Mouse (Mus musculus): Measurements from ENCODE around the gene AU041133. TPM values are rescaled to one million over a fixed set of nuclear protein-coding genes. Genes with fewer than 3 reads are reported as not detected.
"Not testable (repeated sequence)": the region's sequence is repeated elsewhere in the genome, so short reads cannot be mapped to it uniquely, and the experiment has no call there.

AU041133 gene
- 1.2 TPM in 2 replicates for polyA plus RNA-seq (2015; fragmentation: Nextera tagmentation; extraction: Ambion mirVana)

DNA sequence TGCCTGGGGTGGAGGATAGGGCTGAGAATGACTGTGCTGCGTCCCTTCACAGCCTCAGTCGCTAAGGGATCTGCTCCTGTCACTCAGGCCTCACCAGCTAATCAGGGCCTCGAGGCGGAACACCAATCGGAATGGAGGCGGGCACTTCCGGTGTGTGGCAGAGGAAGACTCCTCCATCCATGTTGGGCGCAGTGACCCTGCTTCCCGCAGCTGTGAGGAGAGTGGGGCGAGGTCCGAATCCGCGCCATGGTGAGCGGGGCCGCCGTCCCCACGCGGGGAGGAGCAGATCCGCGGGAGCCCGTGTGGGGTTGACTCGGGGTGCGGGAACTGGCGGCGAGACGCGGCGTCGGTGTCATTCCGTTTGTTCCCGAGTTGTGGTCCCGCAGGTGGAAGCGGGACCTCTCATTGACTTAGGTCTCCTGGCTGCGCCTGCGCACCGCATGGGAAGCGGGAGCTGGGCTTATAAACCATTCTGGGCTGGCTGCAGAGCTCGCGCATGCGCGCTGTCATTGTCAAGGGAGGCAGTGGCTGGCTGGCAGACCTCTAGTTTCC lies at the start of gene AU041133:
TSS of gene AU041133 (plus strand) at position 164 of the 552 bp plus-strand sequence.
- Histone ChIP-seq H3K9ac (peak within 1 kb of the TSS; percentile 69), H3K9me3 (replicated peaks) (peaks cover 11% of the 10 kb centered on the region; the same call in 1 of the 2 replicates), H3K36me3 (peaks cover 9% of the 10 kb centered on the region; the same call in 1 of the 2 replicates), H3K4me1 (replicated peaks) (0 out of 2 replicates have a peak, but pooled peaks cover 5% of the 10 kb centered on the region), H3K27ac (peak within 1 kb of the TSS; percentile 43; the same call in 1 of the 2 replicates), H3K4me3 (replicated peaks) (peak within 1 kb of the TSS; percentile 71), H3K27me3 (no peaks in the 10 kb centered on the region), H3K4me2 (peak within 1 kb of the TSS; percentile 72)
- 1% methylated on average over 41 of the region's 41 CpGs for WGBS (ENCODE audit: insufficient replicate concordance)
- peak; percentile 99 for ATAC-seq (ENCODE audit: low read depth)
- peak; percentile 76 for DNase-seq

DNA sequence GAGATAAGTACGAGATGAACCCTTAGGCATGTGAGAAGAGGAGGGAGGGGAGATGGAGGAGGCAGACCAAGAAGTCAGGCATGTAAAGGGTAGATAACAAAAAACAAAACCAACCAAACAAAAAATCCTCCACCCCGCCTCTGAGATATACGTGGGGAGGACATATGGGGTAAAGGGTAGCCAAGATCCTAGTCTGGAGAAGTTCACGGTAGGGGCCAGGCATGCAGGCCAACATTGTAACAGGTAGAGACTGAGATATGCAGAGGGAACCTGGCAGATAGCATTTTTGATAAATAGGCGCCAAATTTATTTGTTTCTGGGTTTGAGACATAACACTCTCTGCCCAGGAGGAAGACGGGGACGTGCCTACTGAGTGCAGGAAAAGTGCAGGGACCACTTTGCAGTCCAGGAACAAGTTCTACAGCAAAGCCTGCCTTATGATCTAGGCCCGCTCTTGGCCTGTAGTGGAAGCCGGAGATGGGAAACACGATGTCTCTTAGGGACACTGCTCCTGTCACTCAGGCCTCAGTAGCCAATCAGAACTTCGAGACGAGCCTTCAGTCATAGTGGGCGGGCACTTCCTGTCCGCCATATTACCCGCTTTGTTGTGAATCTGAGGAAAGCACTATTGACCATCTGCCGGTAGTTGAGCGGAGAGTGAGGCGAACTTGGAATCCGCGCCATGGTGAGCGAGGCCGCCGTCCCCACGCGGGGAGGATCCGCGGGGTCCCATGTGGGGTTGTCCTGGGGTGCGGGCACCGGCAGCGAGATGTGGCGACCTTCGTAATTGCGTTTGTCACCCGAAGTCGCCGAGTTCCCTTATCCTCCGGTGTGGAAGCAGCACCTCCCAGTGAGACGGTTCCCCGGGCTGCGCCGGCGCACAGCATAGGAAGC lies 44.8 kb upstream of the AU041133 start, which contains the start of gene BC024063:
TSS of gene BC024063 (plus strand) at position 626 of the 894 bp plus-strand sequence.
- Histone ChIP-seq H3K4me3 (replicated peaks) (peak within 1 kb of the TSS; percentile 60), H3K4me2 (peak within 1 kb of the TSS; percentile 59), H3K9ac (peak within 1 kb of the TSS; percentile 52; the same call in 1 of the 2 replicates)
- DNase-seq (peak; percentile 69), ATAC-seq (ENCODE audit: low read depth) (peak; percentile 95)
- not testable (repeated sequence) for H3K9me3 ChIP-seq (replicated peaks); H3K36me3 ChIP-seq; H3K27ac ChIP-seq; H3K27me3 ChIP-seq; H3K4me1 ChIP-seq (replicated peaks)
- WGBS (ENCODE audit: insufficient replicate concordance): 11% methylated on average over 42 of the region's 42 CpGs

DNA sequence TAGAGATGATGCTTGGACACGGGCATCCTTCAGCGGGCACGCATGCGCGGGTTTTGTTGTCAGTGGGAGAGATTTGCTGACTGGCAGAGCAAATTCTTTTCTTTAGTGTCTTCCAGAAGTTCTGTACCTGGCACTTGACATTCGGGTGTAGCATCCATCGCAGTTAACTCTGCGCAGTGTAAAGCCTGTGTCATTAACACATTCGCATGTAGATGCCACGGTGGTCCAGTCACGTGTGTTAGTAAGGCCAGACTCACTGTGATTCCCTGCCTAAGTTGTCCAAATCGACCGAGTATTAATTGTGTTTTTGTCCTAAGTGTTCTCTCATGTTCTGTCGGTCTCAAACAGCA lies 44.2 kb upstream of the AU041133 start:
- H3K27ac ChIP-seq; H3K9me3 ChIP-seq (replicated peaks); ATAC-seq (ENCODE audit: low read depth); H3K36me3 ChIP-seq; H3K27me3 ChIP-seq; DNase-seq; H3K9ac ChIP-seq; H3K4me1 ChIP-seq (replicated peaks): not testable (repeated sequence)
- 16% methylated on average over 14 of the region's 14 CpGs for WGBS (ENCODE audit: insufficient replicate concordance)
- peak overlapping the region; percentile 59 for H3K4me2 ChIP-seq
- H3K4me3 ChIP-seq (replicated peaks): peak overlapping the region; percentile 60

DNA sequence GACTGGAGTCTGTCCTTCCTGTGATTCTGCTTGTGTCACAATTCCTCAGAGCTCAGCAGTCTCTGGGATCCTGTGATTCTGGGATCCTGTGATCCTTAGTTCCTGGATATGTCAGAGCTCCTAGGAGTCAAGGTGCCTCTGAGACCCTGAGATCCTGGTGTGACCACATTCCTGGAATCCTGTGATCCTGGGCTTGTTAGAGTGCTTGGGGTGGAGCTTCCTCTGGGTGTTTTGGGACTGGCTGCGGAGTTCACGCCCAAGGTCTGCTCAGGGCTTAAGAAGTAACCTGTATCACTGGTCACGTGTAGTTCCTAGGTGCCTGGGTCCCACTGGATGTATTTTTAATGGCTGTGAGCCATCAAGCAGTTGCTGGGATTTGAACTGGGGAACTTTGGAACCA lies 10.6 kb upstream of the AU041133 start:
- Histone ChIP-seq H3K4me1 (replicated peaks) (no peaks in the 10 kb centered on the region), H3K27me3 (no peaks in the 10 kb centered on the region), H3K4me2 (no peak overlapping the region), H3K27ac (no peak overlapping the region), H3K4me3 (replicated peaks) (no peak overlapping the region), H3K36me3 (no peaks in the 10 kb centered on the region), H3K9ac (no peak overlapping the region), H3K9me3 (replicated peaks) (peaks cover 19% of the 10 kb centered on the region)
- 63% methylated on average over 3 of the region's 3 CpGs for WGBS (ENCODE audit: insufficient replicate concordance)
- ATAC-seq (ENCODE audit: low read depth): no peak
- no peak for DNase-seq

DNA sequence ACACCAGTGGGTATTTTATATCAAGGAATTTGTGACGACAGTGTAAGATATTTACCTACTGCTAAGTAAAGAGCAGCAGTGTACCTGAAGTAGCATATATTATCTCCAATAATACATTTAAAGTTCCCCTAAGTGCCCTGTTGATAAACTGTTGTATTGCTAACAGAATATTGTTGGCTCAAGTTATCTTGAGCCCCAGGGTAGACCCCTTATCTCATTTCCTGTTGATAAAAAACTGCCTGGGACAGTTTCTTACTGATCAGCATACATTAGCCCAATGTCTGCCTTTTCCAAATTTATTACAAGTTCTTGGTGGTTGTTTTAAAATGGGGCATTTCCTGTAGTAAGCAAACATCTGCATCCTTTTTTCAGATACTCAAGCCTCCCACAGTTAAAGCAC lies 17.5 kb downstream of the AU041133 start:
- Histone ChIP-seq H3K27ac (no peak overlapping the region), H3K9me3 (replicated peaks) (peaks cover 15% of the 10 kb centered on the region), H3K9ac (no peak overlapping the region), H3K4me2 (no peak overlapping the region), H3K4me1 (replicated peaks) (no peaks in the 10 kb centered on the region), H3K36me3 (peaks cover 45% of the 10 kb centered on the region), H3K27me3 (no peaks in the 10 kb centered on the region), H3K4me3 (replicated peaks) (no peak overlapping the region)
- 55% methylated on average over 1 of the region's 1 CpGs for WGBS (ENCODE audit: insufficient replicate concordance)
- ATAC-seq (ENCODE audit: low read depth): no peak
- DNase-seq: no peak

DNA sequence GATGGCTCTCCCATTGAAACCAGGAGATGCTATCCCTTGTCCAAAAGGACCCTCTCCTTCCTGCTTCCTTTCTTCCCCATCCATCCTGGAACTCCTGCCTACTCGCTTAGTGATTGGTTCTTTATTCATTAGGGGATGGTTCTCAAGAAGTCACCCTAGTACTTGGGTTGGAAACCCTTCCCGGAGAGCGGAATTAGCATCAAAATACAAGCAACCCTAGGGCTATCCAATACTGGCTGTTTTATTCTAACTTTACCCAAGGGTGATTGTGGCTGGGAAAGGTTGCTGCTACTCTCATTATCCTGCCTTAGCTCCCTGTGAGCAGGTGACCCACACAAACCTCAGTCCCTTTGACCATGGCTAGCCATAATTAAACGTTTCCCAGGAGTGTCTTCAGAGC lies 19.8 kb downstream of the AU041133 start:
- whole genome bisulfite sequencing (ENCODE audit: insufficient replicate concordance): 62% methylated on average over 4 of the region's 4 CpGs
- H3K9me3 ChIP-seq (replicated peaks): peaks cover 27% of the 10 kb centered on the region

DNA sequence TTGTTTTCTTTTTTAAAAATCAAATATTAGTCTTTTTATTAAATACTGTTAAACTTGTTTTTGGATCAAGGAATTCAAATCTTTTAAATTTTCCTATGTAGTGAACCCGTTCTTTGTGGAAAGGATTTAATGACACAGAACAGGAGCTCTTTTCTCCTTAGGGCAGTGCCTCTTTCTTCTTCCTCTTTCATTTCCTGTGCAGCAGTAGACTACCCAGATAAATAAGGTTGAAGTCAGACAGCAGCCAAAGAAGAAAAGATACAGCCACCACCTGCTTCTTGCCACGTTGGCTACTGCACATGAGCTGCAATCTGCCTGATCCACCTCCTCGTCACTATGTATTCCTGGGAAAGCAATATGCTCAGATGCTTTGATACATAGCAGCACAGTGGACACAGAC lies 40.0 kb downstream of the AU041133 start:
- H3K9me3 ChIP-seq (replicated peaks): no peaks in the 10 kb centered on the region
- no peaks in the 10 kb centered on the region for H3K36me3 ChIP-seq
- no peak overlapping the region for H3K9ac ChIP-seq
- H3K27ac ChIP-seq: no peak overlapping the region
- WGBS (ENCODE audit: insufficient replicate concordance): 48% methylated on average over 3 of the region's 3 CpGs
- no peaks in the 10 kb centered on the region for H3K27me3 ChIP-seq
- H3K4me1 ChIP-seq (replicated peaks): no peaks in the 10 kb centered on the region
- DNase-seq: no peak
- H3K4me3 ChIP-seq (replicated peaks): no peak overlapping the region
- no peak for ATAC-seq (ENCODE audit: low read depth)
- H3K4me2 ChIP-seq: no peak overlapping the region

More for the DNA sequence above, 19.8 kb downstream of the AU041133 start:
- DNase-seq (no peak), ATAC-seq (ENCODE audit: low read depth) (no peak)
- Histone ChIP-seq H3K4me1 (replicated peaks) (no peaks in the 10 kb centered on the region), H3K27ac (no peak overlapping the region), H3K4me2 (no peak overlapping the region), H3K27me3 (no peaks in the 10 kb centered on the region), H3K4me3 (replicated peaks) (no peak overlapping the region), H3K36me3 (peaks cover 61% of the 10 kb centered on the region), H3K9ac (no peak overlapping the region)

DNA sequence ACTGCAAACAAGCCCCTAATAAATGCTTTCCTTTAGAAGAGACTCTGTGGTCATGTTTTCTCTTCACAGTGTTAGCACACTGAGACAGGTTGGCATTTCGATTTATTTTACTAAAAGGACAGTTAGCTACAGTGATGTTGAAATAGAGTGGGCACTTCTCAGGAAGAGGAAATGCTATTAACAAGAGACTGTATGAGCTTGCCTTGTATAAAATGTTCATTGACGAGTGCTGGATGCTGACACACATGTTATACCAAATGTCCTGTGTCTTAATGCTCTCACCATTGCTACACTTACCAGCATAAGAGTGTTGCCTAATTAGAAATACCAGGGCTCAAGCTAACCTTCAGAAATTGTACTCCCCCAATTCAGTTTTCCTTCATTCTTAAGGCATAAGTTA lies 42.0 kb downstream of the AU041133 start:
- Histone ChIP-seq H3K27me3 (no peaks in the 10 kb centered on the region), H3K9ac (no peak overlapping the region), H3K36me3 (no peaks in the 10 kb centered on the region), H3K4me1 (replicated peaks) (no peaks in the 10 kb centered on the region), H3K4me2 (no peak overlapping the region), H3K27ac (no peak overlapping the region), H3K4me3 (replicated peaks) (no peak overlapping the region), H3K9me3 (replicated peaks) (no peaks in the 10 kb centered on the region)
- ATAC-seq (ENCODE audit: low read depth): no peak
- WGBS (ENCODE audit: insufficient replicate concordance): 45% methylated on average over 2 of the region's 2 CpGs
- DNase-seq: no peak

DNA sequence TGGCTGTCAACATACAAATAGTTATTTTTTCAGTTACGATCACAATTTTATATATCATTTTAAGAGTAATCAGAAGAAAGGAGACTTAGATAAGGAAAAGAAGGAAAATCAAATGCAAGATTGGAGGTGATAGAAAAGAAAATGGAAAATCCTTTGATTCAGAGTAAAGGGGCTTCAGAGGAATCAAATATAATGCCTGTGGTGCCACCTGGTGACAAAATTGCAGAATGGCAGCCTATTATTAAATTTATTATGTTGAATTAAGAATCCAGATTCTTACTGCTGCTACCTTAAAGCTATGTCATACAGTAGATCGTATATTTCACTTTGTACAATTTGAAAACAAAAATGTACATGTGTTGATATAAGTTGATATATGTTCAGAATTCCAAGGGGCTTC lies 43.0 kb downstream of the AU041133 start:
- no peaks in the 10 kb centered on the region for H3K27me3 ChIP-seq
- H3K36me3 ChIP-seq: no peaks in the 10 kb centered on the region
- no peak overlapping the region for H3K9ac ChIP-seq
- H3K4me2 ChIP-seq: no peak overlapping the region
- no peak for ATAC-seq (ENCODE audit: low read depth)
- DNase-seq: no peak
- 30% methylated on average over 2 of the region's 2 CpGs for WGBS (ENCODE audit: insufficient replicate concordance)
- H3K4me3 ChIP-seq (replicated peaks): no peak overlapping the region
- no peaks in the 10 kb centered on the region for H3K4me1 ChIP-seq (replicated peaks)
- no peak overlapping the region for H3K27ac ChIP-seq
- no peaks in the 10 kb centered on the region for H3K9me3 ChIP-seq (replicated peaks)

DNA sequence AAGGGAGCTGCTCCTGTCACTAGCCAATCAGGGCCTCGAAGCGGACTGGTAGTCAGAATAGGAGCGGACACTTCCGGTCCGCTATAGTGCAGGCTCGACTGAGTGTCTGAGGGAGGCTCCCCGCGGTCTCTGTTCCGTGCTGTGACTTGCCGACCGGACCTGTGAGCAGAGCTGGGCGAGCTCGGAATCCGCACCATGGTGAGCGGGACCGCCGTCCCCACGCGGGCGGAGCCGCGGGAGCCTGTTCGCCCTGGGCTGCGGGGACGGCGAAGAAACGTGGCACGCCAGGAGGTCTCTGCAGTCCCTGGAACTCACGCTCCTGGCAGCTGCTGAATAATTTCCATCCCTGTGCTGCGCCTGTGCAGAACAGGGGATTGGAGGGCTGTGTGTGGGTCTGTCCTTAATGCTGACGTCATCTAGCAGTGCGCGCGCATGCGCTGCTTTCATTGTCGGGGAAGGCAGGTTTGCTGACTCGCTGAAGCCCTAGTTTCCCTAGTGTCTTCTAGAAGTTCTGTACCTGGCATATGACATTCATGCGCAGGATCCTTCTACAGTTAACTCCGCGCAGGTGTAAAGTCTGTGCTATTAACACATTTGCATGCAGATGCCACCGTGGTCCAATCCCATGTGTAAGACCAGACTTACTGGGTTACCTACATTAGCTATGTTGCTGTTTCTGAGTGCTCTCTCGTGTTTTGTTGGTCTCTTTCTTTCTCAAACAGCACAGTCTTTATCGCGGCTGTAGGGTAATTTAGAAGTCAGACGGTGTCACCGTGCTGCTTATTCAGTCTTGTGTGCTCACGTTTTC lies 50.6 kb downstream of the AU041133 start:
- Histone ChIP-seq H3K27me3 (no peaks in the 10 kb centered on the region), H3K4me3 (replicated peaks) (peak overlapping the region; percentile 63), H3K4me2 (peak overlapping the region; percentile 74), H3K4me1 (replicated peaks) (no peaks in the 10 kb centered on the region; the same call in 1 of the 2 replicates), H3K36me3 (no peaks in the 10 kb centered on the region), H3K9me3 (replicated peaks) (no peaks in the 10 kb centered on the region), H3K27ac (peak overlapping the region; percentile 61; the same call in 1 of the 2 replicates), H3K9ac (peak overlapping the region; percentile 61)
- DNase-seq (peak; percentile 57), ATAC-seq (ENCODE audit: low read depth) (peak; percentile 94)
- 6% methylated on average over 47 of the region's 47 CpGs for WGBS (ENCODE audit: insufficient replicate concordance)
